Mouse (Mus musculus) kidney, adult 11 months (tissue): ENCODE results near the gene Tmem109.

Experiments used
- DNase-seq: peaks from one replicate; pipeline ENCODE4 v3.0.0; 2022

Tmem109 gene

GRCm38 (mm10) chr19:10839010-10839892 lies 42.5 kb downstream of the Tmem109 start, which contains the start of gene Slc15a3:
Gene Slc15a3, plus strand, starts transcription at chr19:10839727.
- DNase-seq = no peak

GRCm38 (mm10) chr19:10835671-10836070 lies 46.1 kb downstream of the Tmem109 start:
- no peak for DNase-seq

DNA sequence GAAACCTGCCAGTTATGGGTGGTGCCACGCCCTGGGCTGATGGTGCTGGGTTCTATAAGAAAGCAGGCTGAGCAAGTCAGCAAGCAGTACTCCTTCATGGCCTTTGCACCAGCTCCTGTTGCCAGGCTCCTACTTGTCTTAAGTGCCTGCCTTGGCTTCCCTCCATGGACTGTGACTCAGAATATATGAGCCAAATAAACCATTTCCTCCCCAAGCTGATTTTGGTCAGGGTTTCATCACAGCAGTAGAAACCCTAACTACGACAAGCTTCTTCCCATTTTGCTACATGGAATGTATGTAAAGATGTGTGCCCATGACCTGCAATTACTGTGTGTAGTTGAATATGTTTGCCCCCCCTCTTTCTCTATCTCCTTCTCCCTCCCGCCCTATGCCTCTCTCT lies 48.2 kb downstream of the Tmem109 start:
- DNase-seq = no peak

DNA sequence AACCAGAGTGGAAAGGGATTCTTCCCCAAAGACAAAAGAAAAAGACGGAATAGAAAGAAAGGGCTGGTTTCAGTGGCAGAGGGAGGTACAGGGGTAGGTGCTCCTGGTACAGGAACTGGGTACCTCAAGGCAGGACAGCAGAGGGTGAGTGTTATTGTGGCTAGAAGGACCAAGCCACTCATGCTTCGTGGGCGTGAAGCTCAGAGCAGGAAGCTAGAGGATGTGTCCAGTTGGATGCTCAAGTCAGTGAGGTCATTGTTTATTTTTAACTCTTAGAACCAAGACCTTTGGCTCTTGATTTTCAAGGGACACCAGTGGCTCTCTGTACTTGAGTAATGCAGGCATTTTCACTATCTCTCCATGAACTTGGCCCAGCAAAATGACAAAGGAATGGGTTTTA lies 49.8 kb downstream of the Tmem109 start:
- no peak for DNase-seq

- peak; percentile 39 for DNase-seq
Measured at GRCm38 (mm10) chr19:10831424-10831823, 50.4 kb downstream of the Tmem109 start.

DNA sequence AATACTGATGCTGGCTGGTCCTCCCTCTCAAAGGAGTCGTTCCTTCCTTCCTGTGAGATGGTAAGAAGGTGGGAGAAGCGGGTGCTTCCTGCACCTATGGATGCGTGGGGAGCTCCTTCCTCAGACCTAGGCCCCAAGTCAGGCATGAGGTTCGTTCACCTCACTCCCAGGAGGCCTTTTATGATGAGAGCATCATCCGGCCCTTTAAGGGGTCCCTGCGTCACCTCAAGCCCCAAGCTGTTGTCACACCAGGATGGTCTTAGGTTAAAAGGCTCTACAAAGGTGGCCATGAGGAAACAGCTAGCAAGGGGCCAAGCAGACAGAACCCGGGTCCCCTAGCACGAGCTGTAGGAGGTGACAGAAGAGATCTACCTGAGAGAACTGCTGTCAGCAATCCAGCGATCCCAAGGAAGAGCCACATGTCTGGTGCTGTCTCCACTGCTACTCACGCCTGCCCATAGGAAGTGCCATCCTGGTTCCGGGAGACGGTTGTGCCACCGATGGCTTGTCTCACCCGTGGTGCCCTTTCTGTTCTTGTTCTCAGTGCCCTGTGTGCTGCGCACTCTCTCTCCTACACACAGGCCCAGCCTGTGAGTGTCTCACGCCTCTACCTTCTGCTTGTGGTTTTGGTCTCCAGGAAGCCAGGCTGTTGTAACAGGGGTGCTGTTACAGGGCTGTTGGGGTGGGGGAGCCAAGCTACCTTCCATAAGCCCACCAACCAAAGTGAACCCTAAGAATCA lies 52.2 kb downstream of the Tmem109 start, which contains the start of gene Cd6:
Cd6 (minus strand) TSS at position 623 of the 740 bp plus-strand sequence.
- no peak for DNase-seq

GRCm38 (mm10) chr19:10828321-10828720 lies 53.5 kb downstream of the Tmem109 start:
- no peak for DNase-seq

- DNase-seq = no peak
Measured at GRCm38 (mm10) chr19:10824061-10824460, 57.7 kb downstream of the Tmem109 start.

DNA sequence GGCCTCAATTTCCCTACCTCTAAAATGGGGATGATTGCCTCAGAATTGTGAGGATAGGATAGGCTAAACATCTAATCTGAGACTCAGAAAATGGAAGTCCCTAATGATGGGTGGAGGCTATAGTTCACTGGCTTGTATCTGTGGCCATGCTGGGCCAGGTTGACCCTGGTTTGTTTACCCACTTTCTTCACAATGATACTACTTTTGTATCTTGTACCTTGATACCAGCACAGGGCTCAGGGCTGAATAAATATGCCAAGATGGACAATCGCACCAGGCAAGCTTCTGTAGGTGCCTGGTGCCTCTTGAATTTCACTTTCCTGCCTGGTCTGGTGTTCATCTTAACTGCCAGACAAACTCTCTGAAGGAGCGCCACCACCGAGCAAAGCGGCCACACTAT lies 59.3 kb downstream of the Tmem109 start:
- DNase-seq = no peak

DNA sequence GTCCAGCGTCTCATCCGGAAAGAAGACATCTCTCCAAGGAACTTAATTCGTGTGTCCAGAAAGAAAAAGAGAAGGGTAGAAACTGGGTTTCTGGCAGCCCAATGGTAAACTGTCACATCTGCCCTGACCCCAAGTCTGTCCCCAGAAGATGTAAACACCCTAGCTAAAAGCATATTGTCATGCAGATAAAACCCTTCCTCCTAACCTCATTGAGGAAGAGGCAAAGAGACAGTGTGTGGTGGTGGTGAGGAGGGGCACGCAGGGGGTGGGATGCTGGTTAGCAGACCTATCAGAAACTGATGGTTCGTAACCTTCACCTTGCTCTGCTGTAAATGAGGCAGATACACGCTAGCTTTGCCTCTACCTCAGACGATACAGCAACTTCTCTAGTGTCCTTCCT lies 60.5 kb downstream of the Tmem109 start:
- no peak for DNase-seq
